Mouse (Mus musculus) midbrain, embryonic 15.5 days (tissue): ENCODE measurements around the gene Ms4a4a. TPM values are rescaled to one million over a fixed set of nuclear protein-coding genes. Genes with fewer than 3 reads are reported as not detected.

ENCODE experiments used
- polyA plus RNA-seq: library from polyadenylated mRNA; unstranded; fragments of >200 nt; fragmentation: Nextera tagmentation; extraction: Ambion mirVana; gene quantifications from 2 replicates; pipeline ENCODE4 v1.2.1, GENCODE M21; 2015

Ms4a4a gene
- polyA plus RNA-seq, 1 experiment from 2014 or later, result 3.3 TPM

Other genes with a start within 250 kb of the Ms4a4a start
- gene 1700017D01Rik, start 244.6 kb upstream of the Ms4a4a start, polyA plus RNA-seq, result not detected in 2 replicates
- not detected in 2 replicates for gene 1700025F22Rik, start 210.2 kb upstream of the Ms4a4a start, polyA plus RNA-seq
- not detected in 2 replicates for gene Ms4a13, start 178.8 kb upstream of the Ms4a4a start, polyA plus RNA-seq
- gene Ms4a12, start 143.1 kb upstream of the Ms4a4a start, polyA plus RNA-seq, result not detected in 2 replicates
- gene Ms4a1, start 109.3 kb upstream of the Ms4a4a start, polyA plus RNA-seq, result not detected in 2 replicates
- gene Ms4a5, start 91.7 kb upstream of the Ms4a4a start, polyA plus RNA-seq, result not detected in 2 replicates
- 0.04 TPM in 1 of 2 replicates, not detected in the other for gene Ms4a14, start 61.1 kb upstream of the Ms4a4a start, polyA plus RNA-seq
- 3.8 and 5.4 TPM in 2 replicates for gene Ms4a7, start 39.4 kb upstream of the Ms4a4a start, polyA plus RNA-seq
- gene Ms4a4c, start 29.2 kb downstream of the Ms4a4a start, polyA plus RNA-seq, result 0.32 and 1.2 TPM in 2 replicates
- 0.25 TPM in 1 of 2 replicates, not detected in the other for gene Ms4a4b, start 68.0 kb downstream of the Ms4a4a start, polyA plus RNA-seq
- 2.2 and 2.5 TPM in 2 replicates for gene Ms4a6c, start 93.8 kb downstream of the Ms4a4a start, polyA plus RNA-seq
- not detected in 2 replicates for gene Gm8369, start 110.4 kb downstream of the Ms4a4a start, polyA plus RNA-seq
- 2.5 and 2.7 TPM in 2 replicates for gene Ms4a6b, start 141.0 kb downstream of the Ms4a4a start, polyA plus RNA-seq
- gene Ms4a4d, start 161.3 kb downstream of the Ms4a4a start, polyA plus RNA-seq, result not detected in 2 replicates
- gene Ms4a6d, start 229.3 kb downstream of the Ms4a4a start, polyA plus RNA-seq, result 2.1 and 2.5 TPM in 2 replicates
- gene Ms4a2, start 248.2 kb downstream of the Ms4a4a start, polyA plus RNA-seq, result not detected in 2 replicates